Mouse (Mus musculus): ENCODE data around the gene Vmn1r2.
"Not testable (repeated sequence)": the region's sequence is repeated elsewhere in the genome, so short reads cannot be mapped to it uniquely, and the experiment has no call there.

The Vmn1r2 gene

DNA sequence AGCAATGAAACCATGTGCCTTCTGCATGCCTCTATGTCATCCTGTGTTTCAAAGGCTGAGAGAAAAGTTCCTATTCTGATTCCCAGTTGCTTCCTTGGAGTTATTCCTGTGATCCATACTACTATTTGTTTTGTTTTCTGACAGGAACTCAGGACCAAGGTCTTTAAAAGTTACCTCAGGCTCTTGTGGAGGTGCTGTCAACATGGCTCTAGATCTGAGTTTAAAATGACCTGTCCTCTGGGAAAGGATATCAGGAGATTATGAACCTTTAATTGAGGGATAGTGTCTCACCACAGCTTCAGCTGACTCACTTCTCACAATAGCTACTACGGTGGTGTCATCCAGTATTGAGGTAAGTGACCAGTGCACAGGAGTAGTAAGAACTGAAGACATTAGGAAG, at the start of gene Vmn1r2:
Gene Vmn1r2, plus strand, starts transcription at position 301 of the 400 bp plus-strand sequence.
- DNase-seq (ENCODE audit: low spot score in 2 of 2): not testable (repeated sequence)

GRCm38 (mm10) chr4:3147926-3148325, 19.2 kb upstream of the Vmn1r2 start:
- DNase-seq (ENCODE audit: low spot score in 2 of 2): not testable (repeated sequence)

DNA sequence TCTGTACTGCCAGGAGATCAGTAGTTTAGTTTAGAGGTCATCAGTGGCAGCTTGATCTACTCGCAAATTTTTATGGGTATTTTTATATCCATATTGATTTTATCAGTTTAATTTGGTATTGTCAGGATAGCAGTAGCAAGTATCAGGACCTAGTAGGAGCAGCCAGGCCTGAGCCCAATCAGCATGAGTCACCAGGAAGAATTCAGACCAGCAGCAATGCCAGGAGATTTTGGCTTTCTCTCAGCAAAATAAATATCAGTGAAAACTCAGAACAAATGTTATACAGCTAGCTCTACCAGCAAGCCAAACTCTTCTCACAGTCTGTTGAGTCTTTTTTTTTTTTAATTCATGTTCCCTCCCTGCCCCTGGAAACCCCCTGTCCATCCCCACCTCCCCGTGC, 13.8 kb upstream of the Vmn1r2 start:
- DNase-seq (ENCODE audit: low spot score in 2 of 2): not testable (repeated sequence)

GRCm38 (mm10) chr4:3164429-3164828, 2.7 kb upstream of the Vmn1r2 start:
- not testable (repeated sequence) for DNase-seq (ENCODE audit: low spot score in 2 of 2)

DNA sequence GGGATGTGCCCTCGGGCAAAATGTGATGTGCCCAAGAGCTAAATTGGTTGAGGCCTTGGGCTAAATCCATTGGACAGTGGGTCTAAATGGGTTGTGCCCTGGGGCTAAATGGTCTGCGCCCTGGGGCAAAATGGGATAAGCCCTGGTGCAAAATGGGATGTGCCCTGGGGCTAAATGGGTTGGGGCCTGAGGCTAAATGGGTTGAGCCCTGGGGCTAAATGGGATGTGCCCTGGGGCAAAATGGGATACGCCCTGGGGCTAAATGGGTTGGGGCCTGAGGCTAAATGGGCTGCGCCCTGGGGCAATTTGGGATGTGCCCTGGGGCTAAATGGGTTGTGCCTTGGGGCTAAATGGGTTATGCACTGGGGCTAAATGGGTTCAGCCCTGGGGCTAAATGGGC, 2.1 kb upstream of the Vmn1r2 start:
- DNase-seq (ENCODE audit: low spot score in 2 of 2): peak; percentile 27 to 59

DNA sequence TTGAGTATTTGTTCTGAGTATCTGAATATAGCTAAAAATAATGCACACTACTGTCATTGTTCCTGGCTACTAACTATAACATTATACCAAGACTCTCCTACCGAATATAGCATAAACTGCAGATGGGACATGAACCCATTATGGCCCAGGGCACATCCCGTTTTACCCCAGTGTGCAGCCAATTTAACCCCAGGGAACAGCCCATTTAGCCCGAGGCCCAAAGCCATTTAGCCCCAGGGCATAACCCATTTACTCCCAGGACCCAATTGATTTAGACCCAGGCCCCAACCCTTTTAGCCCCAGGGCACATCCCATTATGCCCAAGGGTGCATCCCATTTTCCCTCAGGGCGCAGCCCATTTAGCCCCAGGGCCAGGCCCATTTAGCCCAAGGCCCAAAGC, 7.5 kb downstream of the Vmn1r2 start:
- DNase-seq (ENCODE audit: low spot score in 2 of 2): not testable (repeated sequence)

DNA sequence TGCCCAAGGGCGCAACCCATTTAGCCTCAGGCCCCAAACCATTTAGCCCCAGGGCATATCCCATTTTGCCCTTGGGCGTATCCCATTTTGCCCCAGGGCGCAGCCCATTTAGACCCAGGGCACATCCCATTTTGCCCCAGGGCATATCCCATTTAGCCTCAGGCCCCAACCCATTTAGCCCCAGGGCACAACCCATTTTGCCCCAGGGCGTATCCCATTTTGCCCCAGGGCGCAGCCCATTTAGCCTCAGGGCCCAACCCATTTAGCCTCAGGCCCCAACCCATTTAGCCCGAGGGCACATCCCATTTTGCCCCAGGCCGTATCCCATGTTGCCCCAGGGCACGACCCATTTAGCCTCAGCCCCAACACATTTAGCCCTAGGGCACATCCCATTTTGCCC, 8.6 kb downstream of the Vmn1r2 start:
- DNase-seq (ENCODE audit: low spot score in 2 of 2): not testable (repeated sequence)

GRCm38 (mm10) chr4:3176195-3176594, 9.1 kb downstream of the Vmn1r2 start:
- not testable (repeated sequence) for DNase-seq (ENCODE audit: low spot score in 2 of 2)

- DNase-seq (ENCODE audit: low spot score in 2 of 2): peak; percentile 37 to 73
Measured at GRCm38 (mm10) chr4:3176746-3177490, 9.8 kb downstream of the Vmn1r2 start.

DNA sequence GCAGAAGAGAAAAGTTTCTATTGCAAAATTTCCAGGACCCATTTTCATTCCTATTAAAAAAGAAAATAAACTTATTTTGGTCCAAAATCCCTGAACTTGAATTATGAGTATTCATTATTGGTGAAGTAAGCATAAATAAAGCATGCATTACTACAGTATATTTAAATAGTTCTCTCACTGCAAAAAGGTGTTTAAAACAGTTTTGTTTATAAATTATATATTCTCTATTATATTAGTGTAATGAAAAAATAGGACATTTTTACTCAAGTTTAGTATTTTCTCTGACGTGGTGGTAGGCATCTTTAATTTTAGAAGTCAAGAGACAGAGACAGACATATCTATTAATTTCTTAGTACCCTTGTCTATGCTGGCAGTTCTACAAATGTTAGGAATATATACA, 18.1 kb downstream of the Vmn1r2 start, which contains the start of gene Vmn1r3:
Gene Vmn1r3, minus strand, starts transcription at position 101 of the 400 bp plus-strand sequence.
- not testable (repeated sequence) for DNase-seq (ENCODE audit: low spot score in 2 of 2)

GRCm38 (mm10) chr4:3209643-3210217, 42.6 kb downstream of the Vmn1r2 start:
- DNase-seq (ENCODE audit: low spot score in 2 of 2): not testable (repeated sequence)

DNA sequence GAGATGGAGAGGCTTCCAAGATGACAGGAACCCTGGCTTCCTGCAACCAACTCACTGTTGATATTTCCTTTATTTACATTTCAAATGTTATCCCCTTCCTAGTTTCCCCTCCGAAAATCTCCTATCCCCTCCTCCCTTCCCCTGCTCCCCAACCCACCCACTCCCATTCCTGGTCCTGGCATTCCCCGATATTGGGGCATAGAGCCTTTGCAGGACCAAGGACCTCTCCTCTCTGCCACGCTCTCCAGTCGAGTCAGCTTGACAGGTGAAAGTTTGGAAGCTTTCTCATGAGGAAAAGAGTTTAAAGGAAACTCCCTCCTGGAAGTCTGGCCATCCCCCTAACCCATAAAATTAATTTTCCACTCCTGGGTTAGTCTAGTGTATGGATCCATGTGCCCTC, 46.2 kb downstream of the Vmn1r2 start:
- not testable (repeated sequence) for DNase-seq (ENCODE audit: low spot score in 2 of 2)

GRCm38 (mm10) chr4:3216382-3216781, 49.3 kb downstream of the Vmn1r2 start:
- not testable (repeated sequence) for DNase-seq (ENCODE audit: low spot score in 2 of 2)

Data from cerebellum, postnatal 4 days (tissue).